Mouse (Mus musculus) bone marrow macrophage, adult 2 months (primary cell): ENCODE results near the gene Tmem106b.

Experiments used
- CTCF ChIP-seq: IDR thresholded peaks from 2 replicates; pipeline ENCODE4 v1.5.1; 2012; ENCODE audit warnings: low read depth, mild to moderate bottlenecking, low read length, moderate library complexity
- POLR2A ChIP-seq: IDR thresholded peaks from 2 replicates; pipeline ENCODE4 v1.6.1; 2012; ENCODE audit warnings: mild to moderate bottlenecking, low read depth, low read length, borderline replicate concordance

GRCm38 (mm10) chr6:13030961-13031360 is 38.6 kb upstream of the Tmem106b start:
- TF ChIP-seq CTCF (no peak), POLR2A (no peak)
